In genomic region chr6:112833763-112834162, GRCm38 (mm10) we compare ENCODE assay signal across 13 mouse cellular contexts.
A peak's percentile ranks its signal among the peaks of the same experiment; 100 is the strongest.
DNase-seq lines count a peak whose midpoint lies in the region; ATAC-seq and TF ChIP-seq lines count a peak whose summit lies in the region.
"Had no signal": no experiment of that assay in that cellular context is flagged by ENCODE, and none has a peak within 500 bp of the region (broad histone marks: within the 10 kb centered on the region; RNA-seq: fewer than 3 reads in every experiment).

No protein-coding gene starts in this region.

- no peaks in the 10 kb centered on the region for H3K27me3 ChIP-seq in hindbrain, embryonic 12.5 days
- H3K27me3 ChIP-seq in midbrain, embryonic 13.5 days, result no peaks in the 10 kb centered on the region

- TF ChIP-seq CTCF in brain, embryonic 14.5 days (IDR thresholded peaks at IDR 0.05; ENCODE audit: borderline replicate concordance, extremely low read depth, insufficient read depth, insufficient read length), result no peak

- peak; percentile 40 for DNase-seq in embryo, embryonic 10 days (ENCODE audit: low spot score)
- no peak for DNase-seq in embryo, embryonic 11 days
- DNase-seq in brain, embryonic 14.5 days (ENCODE audit: low read depth), result peak; percentile 50
- DNase-seq in testis, postnatal 14 days (ENCODE audit: low spot score), result no peak
- DNase-seq in heart, adult 18-20 months, result no peak
- no peak for DNase-seq in cerebellum, adult 9-10 months
- DNase-seq: cerebellum, postnatal 14 days; gastrocnemius, postnatal 10 days; left cerebral cortex, postnatal 4 days; lung, adult 2 months had no signal

- TF ChIP-seq POLR2A in brain, embryonic 14.5 days (IDR thresholded peaks at IDR 0.05; ENCODE audit: borderline replicate concordance, extremely low read depth, insufficient read depth, insufficient read length, poor library complexity, severe bottlenecking), result no peak

- 20% methylated on average over 6 of the region's 6 CpGs for WGBS in hindbrain, embryonic 12.5 days
- 30% methylated on average over 6 of the region's 6 CpGs for WGBS in midbrain, embryonic 13.5 days

- H3K36me3 ChIP-seq in hindbrain, embryonic 12.5 days, result peaks cover 5% of the 10 kb centered on the region; the same call in 1 of the 2 replicates
- H3K36me3 ChIP-seq in midbrain, embryonic 13.5 days, result peaks cover 10% of the 10 kb centered on the region

- H3K27ac ChIP-seq in hindbrain, embryonic 12.5 days, result peak overlapping the region; percentile 93
- peak overlapping the region; percentile 82 for H3K27ac ChIP-seq in midbrain, embryonic 13.5 days

- 0 out of 2 replicates have a peak overlapping the region, but pooled peaks have one; percentile 32 for H3K9ac ChIP-seq in hindbrain, embryonic 12.5 days
- peak overlapping the region; percentile 37 for H3K9ac ChIP-seq in midbrain, embryonic 13.5 days (replicated peaks)

- no peaks in the 10 kb centered on the region for H3K9me3 ChIP-seq in hindbrain, embryonic 12.5 days (replicated peaks)
- no peaks in the 10 kb centered on the region for H3K9me3 ChIP-seq in midbrain, embryonic 13.5 days

- peak; percentile 67 for ATAC-seq in hindbrain, embryonic 12.5 days (ENCODE audit: low FRiP score)
- ATAC-seq in midbrain, embryonic 13.5 days, result peak; percentile 12

- peaks cover 71% of the 10 kb centered on the region for H3K4me1 ChIP-seq in hindbrain, embryonic 12.5 days
- peaks cover 79% of the 10 kb centered on the region for H3K4me1 ChIP-seq in midbrain, embryonic 13.5 days (replicated peaks)

- H3K4me3 ChIP-seq in hindbrain, embryonic 12.5 days, result no peak overlapping the region
- H3K4me3 ChIP-seq in midbrain, embryonic 13.5 days (replicated peaks), result no peak overlapping the region

- H3K4me2 ChIP-seq in hindbrain, embryonic 12.5 days (replicated peaks), result peak overlapping the region; percentile 29
- peak overlapping the region; percentile 22 for H3K4me2 ChIP-seq in midbrain, embryonic 13.5 days (replicated peaks)
- H3K4me2 ChIP-seq: heart, embryonic 11.5 days had no signal

Comparison
In these comparisons a context has a peak if more than half of its experiments do, and no peak if none do; other contexts are left out.
1. DNase-seq: peak in embryo, embryonic 10 days (single experiment) and brain, embryonic 14.5 days (single experiment); none in embryo, embryonic 11 days (single experiment), testis, postnatal 14 days (single experiment), heart, adult 18-20 months (0 of 2) and cerebellum, adult 9-10 months (single experiment).